Mouse (Mus musculus) small intestine, adult 2 months (tissue): Measurements from ENCODE around the gene Igflr1. TPM values are rescaled to one million over a fixed set of nuclear protein-coding genes. Genes with fewer than 3 reads are reported as not detected.

Experiments
- H3K27ac ChIP-seq: fragments of 200-500 bp; 2 replicates; pipeline ENCODE4 v1.5.1; 2012; ENCODE audit warnings: low read depth, low read length, control low read depth, inconsistent platforms; ENCODE audit not compliant: insufficient read depth
- H3K27me3 ChIP-seq: fragments of 200-500 bp; 2 replicates; pipeline ENCODE4 v1.6.1; 2012; ENCODE audit warnings: mild to moderate bottlenecking, moderate library complexity, low read length, inconsistent platforms; ENCODE audit not compliant: control insufficient read depth, insufficient read depth
- H3K36me3 ChIP-seq: fragments of 200-500 bp; 2 replicates; pipeline ENCODE4 v1.6.1; 2012; ENCODE audit warnings: mild to moderate bottlenecking, low read length, control low read depth, inconsistent platforms; ENCODE audit not compliant: control insufficient read depth, insufficient read depth
- H3K4me1 ChIP-seq: fragments of 200-500 bp; 2 replicates; pipeline ENCODE4 v1.6.1; 2012; ENCODE audit warnings: low read length, inconsistent platforms, mixed read lengths; ENCODE audit not compliant: control insufficient read depth, insufficient read depth, insufficient read length
- H3K4me3 ChIP-seq: fragments of 200-500 bp; 2 replicates; pipeline ENCODE4 v1.5.1; 2012; ENCODE audit warnings: low read depth, mild to moderate bottlenecking, control low read depth, inconsistent platforms, low read length, moderate library complexity
- CTCF ChIP-seq: fragments of 200-500 bp; IDR thresholded peaks from 2 replicates; pipeline ENCODE4 v1.5.1; 2012; ENCODE audit warnings: low read depth, mild to moderate bottlenecking, control low read depth, inconsistent platforms, low read length, moderate library complexity, mixed read lengths; ENCODE audit not compliant: insufficient replicate concordance, insufficient read length; ENCODE audit errors: extremely low read depth
- POLR2A ChIP-seq: fragments of 200-500 bp; IDR thresholded peaks from 2 replicates; pipeline ENCODE4 v1.6.1; 2012; ENCODE audit warnings: low read depth, mild to moderate bottlenecking, control low read depth, inconsistent platforms, low read length, moderate library complexity
- WGBS: fragments of 180-500 bp; shearing (Covaris S2); methylation state at CpG from one replicate; pipeline ENCODE4 v1.1.7; 2018; 5-methylcytosine and 5-hydroxymethylcytosine counted together
- polyA plus RNA-seq: library from polyadenylated mRNA; depleted of rRNA; stranded (reverse); fragments of >200 nt; gene quantifications from 2 replicates; pipeline ENCODE4 v1.2.3, GENCODE M21; 2012; rRNA removed

Gene Igflr1
- polyA plus RNA-seq, result 7.3 and 11.4 TPM in 2 replicates

DNA sequence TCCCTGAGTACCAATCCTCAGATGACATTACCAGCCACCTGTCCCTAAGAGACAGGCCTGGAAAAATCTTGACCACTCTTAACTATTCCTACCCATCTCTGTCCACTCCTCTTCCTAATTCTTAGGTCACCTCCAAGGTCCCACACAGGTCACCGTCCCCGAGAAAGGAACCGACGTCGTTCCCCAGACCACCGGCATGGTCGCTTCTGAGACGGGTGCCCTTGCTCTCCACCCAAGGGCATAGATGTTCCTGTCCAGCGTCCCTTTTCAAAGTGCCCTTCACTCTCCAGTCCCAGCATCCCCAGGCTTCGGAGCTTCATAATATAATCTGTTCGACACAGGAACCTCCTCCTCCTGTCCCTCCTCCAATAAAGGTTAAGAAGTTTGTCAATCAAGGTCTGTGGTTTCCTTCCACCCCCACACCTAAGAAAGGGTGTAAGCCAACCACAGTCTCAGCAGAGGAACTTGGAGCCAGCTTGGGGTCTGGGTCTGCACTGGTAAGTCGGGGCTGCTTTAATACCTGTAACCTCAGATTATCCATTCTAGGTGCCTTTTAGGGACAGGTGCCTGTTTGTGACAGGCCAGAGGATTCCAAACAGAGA is at the start of gene Igflr1:
Igflr1 (plus strand) TSS at position 458 of the 602 bp plus-strand sequence.
- H3K27me3 ChIP-seq, result no peaks in the 10 kb centered on the region
- H3K4me3 ChIP-seq, result peak within 1 kb of the TSS; percentile 10
- 95% methylated on average over 12 of the region's 12 CpGs for WGBS
- H3K4me1 ChIP-seq, result peaks cover 4% of the 10 kb centered on the region; the same call in 1 of the 2 replicates
- TF ChIP-seq CTCF (no peak), POLR2A (no peak)
- H3K27ac ChIP-seq, result no peak within 1 kb of the TSS
- H3K36me3 ChIP-seq, result peaks cover 23% of the 10 kb centered on the region

DNA sequence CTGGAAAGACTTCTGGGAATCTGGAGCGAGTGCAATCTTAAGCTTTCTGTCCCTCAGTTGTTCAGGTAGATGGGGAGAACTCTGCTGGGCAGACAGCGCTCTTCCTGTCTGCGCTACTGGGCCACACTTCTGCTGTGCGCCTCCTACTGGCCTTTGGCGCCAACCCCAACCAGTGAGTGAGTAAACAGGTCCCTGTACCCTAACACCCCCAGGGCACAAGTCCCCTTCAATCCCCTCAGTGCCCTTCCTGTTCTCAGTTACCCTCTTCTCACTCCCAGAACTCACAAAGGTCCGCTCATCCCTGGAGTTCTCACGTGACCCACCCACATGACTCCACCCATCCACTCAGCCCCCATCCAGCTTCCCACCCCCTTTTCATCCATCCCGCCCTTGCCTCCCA is 46.9 kb upstream of the Igflr1 start:
- Histone ChIP-seq H3K36me3 (no peaks in the 10 kb centered on the region), H3K27me3 (no peaks in the 10 kb centered on the region), H3K4me3 (no peak overlapping the region), H3K27ac (no peak overlapping the region), H3K4me1 (no peaks in the 10 kb centered on the region)
- WGBS, result 44% methylated on average over 8 of the region's 8 CpGs
- TF ChIP-seq POLR2A, result no peak
- TF ChIP-seq CTCF, result no peak

GRCm38 (mm10) chr7:30520396-30520795 is 44.8 kb upstream of the Igflr1 start:
- H3K27me3 ChIP-seq, result no peaks in the 10 kb centered on the region
- WGBS, result 75% methylated on average over 4 of the region's 4 CpGs

GRCm38 (mm10) chr7:30520856-30521255 is 44.4 kb upstream of the Igflr1 start:
- TF ChIP-seq CTCF (no peak), POLR2A (no peak)
- Histone ChIP-seq H3K27me3 (no peaks in the 10 kb centered on the region), H3K4me1 (no peaks in the 10 kb centered on the region), H3K4me3 (no peak overlapping the region), H3K36me3 (no peaks in the 10 kb centered on the region), H3K27ac (no peak overlapping the region)
- WGBS, result 79% methylated on average over 5 of the region's 5 CpGs

More at GRCm38 (mm10) chr7:30520396-30520795, 44.8 kb upstream of the Igflr1 start:
- Histone ChIP-seq H3K4me1 (no peaks in the 10 kb centered on the region), H3K36me3 (no peaks in the 10 kb centered on the region), H3K27ac (no peak overlapping the region), H3K4me3 (no peak overlapping the region)
- TF ChIP-seq POLR2A (no peak), CTCF (no peak)

- Histone ChIP-seq H3K36me3 (no peaks in the 10 kb centered on the region; the same call in 1 of the 2 replicates), H3K4me1 (peaks cover 3% of the 10 kb centered on the region; the same call in 1 of the 2 replicates), H3K27ac (no peak overlapping the region), H3K27me3 (no peaks in the 10 kb centered on the region), H3K4me3 (no peak overlapping the region)
- TF ChIP-seq POLR2A (no peak), CTCF (no peak)
- WGBS, result 96% methylated on average over 10 of the region's 10 CpGs
These were observed 42.4 kb upstream of the Igflr1 start for GRCm38 (mm10) chr7:30522871-30523270.

DNA sequence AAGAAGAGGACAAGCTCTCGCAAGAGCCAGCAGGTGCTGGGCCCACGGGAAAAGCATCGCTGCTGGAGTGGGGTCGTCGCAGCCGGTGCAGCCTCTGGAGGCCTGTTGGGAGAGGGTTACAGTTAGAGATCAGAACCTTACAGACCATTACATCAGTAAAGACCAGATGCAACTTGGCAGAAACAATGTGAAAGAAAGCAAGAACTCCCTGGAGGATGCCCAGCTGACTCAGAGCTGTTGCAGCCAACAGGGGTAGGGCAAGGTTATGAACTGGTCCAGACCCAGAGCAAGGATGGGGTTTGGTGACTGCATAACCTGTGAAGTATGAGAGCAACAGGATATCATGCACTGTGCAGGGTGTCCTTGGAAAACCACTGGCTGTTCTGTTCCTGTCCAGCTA is 40.7 kb upstream of the Igflr1 start:
- Histone ChIP-seq H3K27ac (no peak overlapping the region), H3K27me3 (no peaks in the 10 kb centered on the region), H3K4me1 (peaks cover 3% of the 10 kb centered on the region; the same call in 1 of the 2 replicates), H3K4me3 (no peak overlapping the region), H3K36me3 (no peaks in the 10 kb centered on the region; the same call in 1 of the 2 replicates)
- 82% methylated on average over 6 of the region's 6 CpGs for WGBS
- TF ChIP-seq POLR2A (no peak), CTCF (no peak)

GRCm38 (mm10) chr7:30525954-30526353 is 39.3 kb upstream of the Igflr1 start:
- 30% methylated on average over 10 of the region's 10 CpGs for whole genome bisulfite sequencing
- Histone ChIP-seq H3K27ac (no peak overlapping the region), H3K36me3 (no peaks in the 10 kb centered on the region; the same call in 1 of the 2 replicates), H3K27me3 (no peaks in the 10 kb centered on the region), H3K4me1 (peaks cover 3% of the 10 kb centered on the region; the same call in 1 of the 2 replicates), H3K4me3 (peak overlapping the region; percentile 43)
- no peak for TF ChIP-seq CTCF
- no peak for TF ChIP-seq POLR2A
